Mouse (Mus musculus) midbrain, embryonic 14.5 days (tissue): ENCODE data around the gene Serinc2. TPM values are rescaled to one million over a fixed set of nuclear protein-coding genes. Genes with fewer than 3 reads are reported as not detected.

Source experiments
- ATAC-seq: fragments of 200-750 bp; cut with Nextera tagmentation; 2 replicates; pipeline ENCODE4 v1.8.0; 2017; ENCODE audit warnings: moderate number of reproducible peaks, moderate library complexity; ENCODE audit not compliant: low FRiP score, low TSS enrichment
- DNase-seq: peaks from one replicate; pipeline ENCODE4 v3.0.0-alpha.2; 2015
- H3K27ac ChIP-seq: fragments of 300-500 bp; sonication (generic); replicated peaks from 2 replicates; pipeline ENCODE4 v1.5.1; 2014; ENCODE audit warnings: mild to moderate bottlenecking, low read depth, low read length, moderate library complexity
- H3K27me3 ChIP-seq: fragments of 300-500 bp; sonication (generic); 2 replicates; pipeline ENCODE4 v1.6.1; 2014; ENCODE audit warnings: low read length, control low read depth, mixed read lengths; ENCODE audit not compliant: control insufficient read depth, insufficient read depth
- H3K36me3 ChIP-seq: fragments of 300-500 bp; sonication (generic); 2 replicates; pipeline ENCODE4 v1.6.1; 2014; ENCODE audit warnings: low read length, control low read depth; ENCODE audit not compliant: control insufficient read depth, insufficient read depth
- H3K4me1 ChIP-seq: fragments of 300-500 bp; sonication (generic); 2 replicates; pipeline ENCODE4 v1.6.1; 2014; ENCODE audit warnings: mild to moderate bottlenecking, antibody characterized with exemption, low read length, control low read depth; ENCODE audit not compliant: control insufficient read depth, insufficient read depth
- H3K4me2 ChIP-seq: fragments of 300-500 bp; sonication (generic); 2 replicates; pipeline ENCODE4 v1.6.1; 2014; ENCODE audit warnings: mild to moderate bottlenecking, low read length, moderate library complexity
- H3K4me3 ChIP-seq: fragments of 300-500 bp; sonication (generic); replicated peaks from 2 replicates; pipeline ENCODE4 v1.5.1; 2014; ENCODE audit warnings: low read depth, low read length
- H3K9ac ChIP-seq: fragments of 300-500 bp; sonication (generic); replicated peaks from 2 replicates; pipeline ENCODE4 v1.6.1; 2014; ENCODE audit warnings: mild to moderate bottlenecking, low read length, moderate library complexity
- H3K9me3 ChIP-seq: fragments of 300-500 bp; sonication (generic); 2 replicates; pipeline ENCODE4 v1.6.1; 2016; ENCODE audit warnings: low read length, control low read depth, mixed read lengths; ENCODE audit not compliant: control insufficient read depth
- WGBS: fragments of 180-500 bp; shearing (Covaris S2); extraction: QIAGEN DNeasy Blood & Tissue Kit; methylation state at CpG from one replicate; pipeline ENCODE4 v1.1.7; 2014; 5-methylcytosine and 5-hydroxymethylcytosine counted together
- polyA plus RNA-seq: library from polyadenylated mRNA; unstranded; fragments of >200 nt; fragmentation: Nextera tagmentation; extraction: Ambion mirVana; gene quantifications from 2 replicates; pipeline ENCODE4 v1.2.1, GENCODE M21; 2014

Serinc2 gene
- polyA plus RNA-seq, 1 experiment from 2014 or later: 52.1 TPM

GRCm38 (mm10) chr4:130304746-130305145 is 25.7 kb upstream of the Serinc2 start:
- Histone ChIP-seq H3K36me3 (no peaks in the 10 kb centered on the region), H3K9ac (no peak overlapping the region), H3K9me3 (no peaks in the 10 kb centered on the region), H3K4me1 (peaks cover 12% of the 10 kb centered on the region; the same call in 1 of the 2 replicates), H3K4me2 (no peak overlapping the region), H3K27me3 (peaks cover 17% of the 10 kb centered on the region), H3K4me3 (no peak overlapping the region), H3K27ac (no peak overlapping the region)
- DNase-seq: peak; percentile 44
- WGBS: 25% methylated on average over 3 of the region's 3 CpGs
- ATAC-seq: no peak

GRCm38 (mm10) chr4:130302285-130302870 is 23.4 kb upstream of the Serinc2 start:
- WGBS: 46% methylated on average over 12 of the region's 12 CpGs
- Histone ChIP-seq H3K36me3 (no peaks in the 10 kb centered on the region), H3K9ac (no peak overlapping the region), H3K4me3 (no peak overlapping the region), H3K9me3 (no peaks in the 10 kb centered on the region), H3K27ac (no peak overlapping the region), H3K4me1 (no peaks in the 10 kb centered on the region), H3K27me3 (peaks cover 8% of the 10 kb centered on the region), H3K4me2 (no peak overlapping the region)
- ATAC-seq: no peak
- no peak for DNase-seq

GRCm38 (mm10) chr4:130299629-130300018 is 20.6 kb upstream of the Serinc2 start:
- Histone ChIP-seq H3K4me2 (no peak overlapping the region), H3K36me3 (no peaks in the 10 kb centered on the region), H3K27me3 (no peaks in the 10 kb centered on the region), H3K9ac (no peak overlapping the region), H3K4me3 (no peak overlapping the region), H3K27ac (no peak overlapping the region), H3K9me3 (no peaks in the 10 kb centered on the region), H3K4me1 (no peaks in the 10 kb centered on the region)
- ATAC-seq: no peak
- WGBS: 52% methylated on average over 8 of the region's 8 CpGs
- no peak for DNase-seq

GRCm38 (mm10) chr4:130298877-130299628 is 20.0 kb upstream of the Serinc2 start:
- no peak overlapping the region for H3K4me3 ChIP-seq
- no peaks in the 10 kb centered on the region for H3K36me3 ChIP-seq
- no peak overlapping the region for H3K4me2 ChIP-seq
- no peak for ATAC-seq
- no peaks in the 10 kb centered on the region for H3K4me1 ChIP-seq
- no peaks in the 10 kb centered on the region for H3K27me3 ChIP-seq
- no peak for DNase-seq
- 82% methylated on average over 11 of the region's 11 CpGs for WGBS
- no peaks in the 10 kb centered on the region for H3K9me3 ChIP-seq
- no peak overlapping the region for H3K9ac ChIP-seq
- H3K27ac ChIP-seq: no peak overlapping the region

- no peak overlapping the region for H3K4me3 ChIP-seq
- H3K4me1 ChIP-seq: no peaks in the 10 kb centered on the region
- no peak overlapping the region for H3K4me2 ChIP-seq
- H3K9ac ChIP-seq: no peak overlapping the region
- H3K9me3 ChIP-seq: no peaks in the 10 kb centered on the region
- no peaks in the 10 kb centered on the region for H3K36me3 ChIP-seq
- WGBS: 18% methylated on average over 13 of the region's 13 CpGs
- DNase-seq: peak; percentile 68
- H3K27me3 ChIP-seq: no peaks in the 10 kb centered on the region
- no peak for ATAC-seq
- H3K27ac ChIP-seq: no peak overlapping the region
These were observed 18.1 kb upstream of the Serinc2 start for GRCm38 (mm10) chr4:130297123-130297529.

- Histone ChIP-seq H3K27ac (no peak overlapping the region), H3K4me2 (no peak overlapping the region), H3K36me3 (no peaks in the 10 kb centered on the region), H3K9me3 (no peaks in the 10 kb centered on the region), H3K4me1 (no peaks in the 10 kb centered on the region), H3K4me3 (no peak overlapping the region), H3K27me3 (no peaks in the 10 kb centered on the region), H3K9ac (no peak overlapping the region)
- WGBS: 84% methylated on average over 13 of the region's 13 CpGs
- DNase-seq (no peak), ATAC-seq (no peak)
These were observed 17.4 kb upstream of the Serinc2 start for GRCm38 (mm10) chr4:130296243-130296965.

GRCm38 (mm10) chr4:130295047-130295745 is 16.2 kb upstream of the Serinc2 start:
- ATAC-seq (no peak), DNase-seq (no peak)
- Histone ChIP-seq H3K36me3 (no peaks in the 10 kb centered on the region), H3K4me1 (no peaks in the 10 kb centered on the region), H3K9me3 (no peaks in the 10 kb centered on the region), H3K4me3 (no peak overlapping the region), H3K9ac (no peak overlapping the region), H3K27ac (no peak overlapping the region), H3K27me3 (no peaks in the 10 kb centered on the region), H3K4me2 (no peak overlapping the region)
- WGBS: 56% methylated on average over 23 of the region's 23 CpGs

- Histone ChIP-seq H3K4me1 (no peaks in the 10 kb centered on the region), H3K4me3 (no peak overlapping the region), H3K9ac (no peak overlapping the region), H3K4me2 (no peak overlapping the region), H3K27me3 (no peaks in the 10 kb centered on the region), H3K9me3 (no peaks in the 10 kb centered on the region), H3K36me3 (no peaks in the 10 kb centered on the region), H3K27ac (no peak overlapping the region)
- DNase-seq (no peak), ATAC-seq (no peak)
- 82% methylated on average over 8 of the region's 8 CpGs for WGBS
These were observed 15.5 kb upstream of the Serinc2 start for GRCm38 (mm10) chr4:130294513-130294912.
